Mouse (Mus musculus): ENCODE measurements around the gene Cfap54. TPM values are rescaled to one million over a fixed set of nuclear protein-coding genes. Genes with fewer than 3 reads are reported as not detected.

Cfap54 gene
- total RNA-seq, 4 experiments from 2014 or later = 19.8 to 25.0 (median 21.4) TPM

- DNase-seq (ENCODE audit: low spot score in 2 of 2) = no peak
Measured at GRCm38 (mm10) chr10:93098211-93098805, 16.9 kb upstream of the Cfap54 start.

- no peak for DNase-seq (ENCODE audit: low spot score in 2 of 2)
Measured at GRCm38 (mm10) chr10:93097439-93097838, 16.0 kb upstream of the Cfap54 start.

- no peak for DNase-seq (ENCODE audit: low spot score in 2 of 2)
Measured at GRCm38 (mm10) chr10:93095827-93096226, 14.4 kb upstream of the Cfap54 start.

- no peak for DNase-seq (ENCODE audit: low spot score in 2 of 2)
Measured at GRCm38 (mm10) chr10:93094957-93095580, 13.7 kb upstream of the Cfap54 start.

- no peak for DNase-seq (ENCODE audit: low spot score in 2 of 2)
Measured at GRCm38 (mm10) chr10:93091928-93092327, 10.5 kb upstream of the Cfap54 start.

GRCm38 (mm10) chr10:93090241-93090640 lies 8.8 kb upstream of the Cfap54 start:
- DNase-seq (ENCODE audit: low spot score in 2 of 2) = no peak

- DNase-seq (ENCODE audit: low spot score in 2 of 2) = no peak
Measured at GRCm38 (mm10) chr10:93088396-93089048, 7.1 kb upstream of the Cfap54 start.

- DNase-seq (ENCODE audit: low spot score in 2 of 2) = no peak
Measured at GRCm38 (mm10) chr10:93087504-93087903, 6.1 kb upstream of the Cfap54 start.

GRCm38 (mm10) chr10:93083963-93084340 lies 2.5 kb upstream of the Cfap54 start:
- no peak for DNase-seq (ENCODE audit: low spot score in 2 of 2)

GRCm38 (mm10) chr10:93083198-93083962 lies 2.0 kb upstream of the Cfap54 start:
- no peak for DNase-seq (ENCODE audit: low spot score in 2 of 2)

GRCm38 (mm10) chr10:93079486-93079885 lies 1.9 kb downstream of the Cfap54 start:
- no peak for DNase-seq (ENCODE audit: low spot score in 2 of 2)

- DNase-seq (ENCODE audit: low spot score in 2 of 2) = no peak
Measured at GRCm38 (mm10) chr10:93077935-93078479, 3.4 kb downstream of the Cfap54 start.

GRCm38 (mm10) chr10:93076376-93076775 lies 5.0 kb downstream of the Cfap54 start:
- no peak for DNase-seq (ENCODE audit: low spot score in 2 of 2)

- no peak for DNase-seq (ENCODE audit: low spot score in 2 of 2)
Measured at GRCm38 (mm10) chr10:93075856-93076255, 5.6 kb downstream of the Cfap54 start.

- DNase-seq (ENCODE audit: low spot score in 2 of 2) = no peak
Measured at GRCm38 (mm10) chr10:93072769-93073168, 8.6 kb downstream of the Cfap54 start.

- peak in 1 of 2 experiments; percentile 78 for DNase-seq (ENCODE audit: low spot score in 2 of 2)
Measured at GRCm38 (mm10) chr10:93071753-93072152, 9.7 kb downstream of the Cfap54 start.

- peak in 1 of 2 experiments; percentile 69 for DNase-seq (ENCODE audit: low spot score in 2 of 2)
Measured at GRCm38 (mm10) chr10:93070121-93070898, 11.1 kb downstream of the Cfap54 start.

- no peak for DNase-seq (ENCODE audit: low spot score in 2 of 2)
Measured at GRCm38 (mm10) chr10:93069721-93070120, 11.7 kb downstream of the Cfap54 start.

GRCm38 (mm10) chr10:93069041-93069679 lies 12.3 kb downstream of the Cfap54 start:
- no peak for DNase-seq (ENCODE audit: low spot score in 2 of 2)

- DNase-seq (ENCODE audit: low spot score in 2 of 2) = peak in 1 of 2 experiments; percentile 58
Measured at GRCm38 (mm10) chr10:93064973-93065372, 16.4 kb downstream of the Cfap54 start.

Measured in left cerebral cortex, adult 8-10 months (tissue).